Mouse (Mus musculus) liver, adult 2 months (tissue): ENCODE data around the gene Kcnh2.

Source experiments
- CTCF ChIP-seq: fragments of 200-500 bp; IDR thresholded peaks from 2 replicates; pipeline ENCODE4 v1.5.1; 2011; ENCODE audit warnings: low read depth, low read length, control low read depth
- POLR2A ChIP-seq: fragments of 200-500 bp; IDR thresholded peaks from 2 replicates; pipeline ENCODE4 v1.6.1; 2011; ENCODE audit warnings: low read length, control low read depth; ENCODE audit not compliant: insufficient read depth; ENCODE audit errors: extremely low read depth

- TF ChIP-seq POLR2A = no peak
- no peak for TF ChIP-seq CTCF
Measured at GRCm38 (mm10) chr5:24286221-24286970, 65.0 kb downstream of the Kcnh2 start.
